Mouse (Mus musculus) MEL (cell line): ENCODE data around the gene Suclg2. TPM values are rescaled to one million over a fixed set of nuclear protein-coding genes. Genes with fewer than 3 reads are reported as not detected.

Source experiments
- DNase-seq: peaks from one replicate; pipeline ENCODE4 v3.0.0; 2011; ENCODE audit warnings: low read depth, low spot score
- H3K27ac ChIP-seq: 2 replicates; pipeline ENCODE4 v1.5.1; 2012; ENCODE audit warnings: low read depth, mild to moderate bottlenecking, control low read depth, low read length, moderate library complexity; ENCODE audit not compliant: control insufficient read depth
- H3K27me3 ChIP-seq, 2 experiments: fragments of 150-350 bp in 1 of 2; sonication (generic) in 1 of 2; 2 replicates each; pipeline ENCODE4 v1.6.1; 2012; ENCODE audit warnings: low read length in 2 of 2, mild to moderate bottlenecking in 2 of 2, improper control_type of control experiment in 1 of 2, moderate library complexity in 1 of 2; ENCODE audit not compliant: insufficient read depth in 2 of 2, control insufficient read depth in 1 of 2
- H3K36me3 ChIP-seq, 2 experiments: 2 replicates each; pipeline ENCODE4 v1.6.1; 2012 to 2014; ENCODE audit warnings: low read length in 2 of 2, improper control_type of control experiment in 1 of 2, inconsistent platforms in 1 of 2, mild to moderate bottlenecking in 1 of 2; ENCODE audit not compliant: insufficient read depth in 2 of 2, control insufficient read depth in 1 of 2
- H3K4me1 ChIP-seq, 2 experiments: fragments of 150-350 bp in 1 of 2; sonication (generic) in 1 of 2; 2 replicates each; pipeline ENCODE4 v1.6.1; 2012; ENCODE audit warnings: low read length in 2 of 2, improper control_type of control experiment in 1 of 2, mild to moderate bottlenecking in 1 of 2; ENCODE audit not compliant: insufficient read depth in 2 of 2, control insufficient read depth in 1 of 2
- H3K4me3 ChIP-seq, 2 experiments: fragments of 150-350 bp in 1 of 2; sonication (generic) in 1 of 2; 2 replicates each; pipeline ENCODE4 v1.5.1; 2012; ENCODE audit warnings: low read depth in 2 of 2, low read length in 2 of 2, mild to moderate bottlenecking in 2 of 2, moderate library complexity in 2 of 2, control low read depth in 1 of 2, improper control_type of control experiment in 1 of 2; ENCODE audit not compliant: control insufficient read depth in 1 of 2, insufficient read depth in 1 of 2
- H3K79me2 ChIP-seq: 2 replicates; pipeline ENCODE4 v1.6.1; 2012; ENCODE audit warnings: mild to moderate bottlenecking, low read length, moderate library complexity; ENCODE audit not compliant: control insufficient read depth, poor library complexity, insufficient read depth
- H3K9ac ChIP-seq: 2 replicates; pipeline ENCODE4 v1.6.1; 2012; ENCODE audit warnings: low read depth, mild to moderate bottlenecking, control low read depth, low read length, moderate library complexity; ENCODE audit not compliant: control insufficient read depth, poor library complexity, severe bottlenecking
- H3K9me3 ChIP-seq: fragments of 150-350 bp; sonication (generic); replicated peaks from 2 replicates; pipeline ENCODE4 v1.6.1; 2012; ENCODE audit warnings: mild to moderate bottlenecking, low read length, improper control_type of control experiment, moderate library complexity; ENCODE audit not compliant: insufficient read depth
- EP300 ChIP-seq, 2 experiments: IDR thresholded peaks; 2 replicates each; pipeline ENCODE4 v1.6.1; 2011; ENCODE audit warnings: improper control_type of control experiment in 2 of 2, low read length in 2 of 2, low read depth in 1 of 2, mild to moderate bottlenecking in 1 of 2
- GABPA ChIP-seq: IDR thresholded peaks from 2 replicates; pipeline ENCODE4 v1.6.1; 2012; ENCODE audit warnings: low read depth, mild to moderate bottlenecking, inconsistent platforms, low read length, improper control_type of control experiment, moderate library complexity
- GATA1 ChIP-seq: IDR thresholded peaks from 2 replicates; pipeline ENCODE4 v1.6.1; 2011; ENCODE audit warnings: low read depth, low read length, improper control_type of control experiment
- KAT2A ChIP-seq: conservative IDR thresholded peaks from 2 replicates; pipeline ENCODE4 v1.6.1; 2012; ENCODE audit warnings: low read depth, low read length, improper control_type of control experiment, inconsistent platforms
- MAZ ChIP-seq: IDR thresholded peaks from 2 replicates; pipeline ENCODE4 v1.6.1; 2012; ENCODE audit warnings: low read depth, mild to moderate bottlenecking, inconsistent platforms, low read length, improper control_type of control experiment
- MEF2A ChIP-seq: IDR thresholded peaks from 2 replicates; pipeline ENCODE4 v1.6.1; 2014; ENCODE audit warnings: low read depth, mild to moderate bottlenecking, inconsistent platforms, low read length, improper control_type of control experiment; ENCODE audit not compliant: poor library complexity, insufficient replicate concordance, severe bottlenecking; ENCODE audit errors: extremely low read depth
- MXI1 ChIP-seq: IDR thresholded peaks from 2 replicates; pipeline ENCODE4 v1.6.1; 2011; ENCODE audit warnings: mild to moderate bottlenecking, low read depth, low read length, improper control_type of control experiment
- MYB ChIP-seq: IDR thresholded peaks from 2 replicates; pipeline ENCODE4 v1.6.1; 2011; ENCODE audit warnings: mild to moderate bottlenecking, low read depth, low read length, improper control_type of control experiment
- NRF1 ChIP-seq: IDR thresholded peaks from 2 replicates; pipeline ENCODE4 v1.6.1; 2014; ENCODE audit warnings: low read depth, mild to moderate bottlenecking, inconsistent platforms, low read length, improper control_type of control experiment, moderate library complexity; ENCODE audit not compliant: poor library complexity, insufficient read depth, severe bottlenecking
- POLR2A ChIP-seq, 2 experiments: IDR thresholded peaks; 2 replicates each; pipeline ENCODE4 v1.6.1; 2011 to 2012; ENCODE audit warnings: low read length in 2 of 2, mild to moderate bottlenecking in 2 of 2, control low read depth in 1 of 2, improper control_type of control experiment in 1 of 2, low read depth in 1 of 2, moderate library complexity in 1 of 2; ENCODE audit not compliant: control insufficient read depth in 1 of 2, insufficient read depth in 1 of 2, poor library complexity in 1 of 2
- POLR2AphosphoS5 ChIP-seq: IDR thresholded peaks from 2 replicates; pipeline ENCODE4 v1.6.1; 2012; ENCODE audit warnings: low read depth, borderline replicate concordance, mild to moderate bottlenecking, inconsistent platforms, low read length, moderate library complexity, mixed read lengths
- RAD21 ChIP-seq: IDR thresholded peaks from 2 replicates; pipeline ENCODE4 v1.6.1; 2011; ENCODE audit warnings: mild to moderate bottlenecking, low read depth, low read length, improper control_type of control experiment
- SMC3 ChIP-seq: IDR thresholded peaks from 2 replicates; pipeline ENCODE4 v1.6.1; 2011; ENCODE audit warnings: low read depth, low read length, improper control_type of control experiment
- TCF12 ChIP-seq: IDR thresholded peaks from 2 replicates; pipeline ENCODE4 v1.6.1; 2014; ENCODE audit warnings: low read depth, mild to moderate bottlenecking, inconsistent platforms, low read length, improper control_type of control experiment, moderate library complexity
- USF1 ChIP-seq: IDR thresholded peaks from 2 replicates; pipeline ENCODE4 v1.6.1; 2014; ENCODE audit warnings: low read depth, mild to moderate bottlenecking, inconsistent platforms, low read length, improper control_type of control experiment, moderate library complexity
- ZKSCAN1 ChIP-seq: IDR thresholded peaks from 2 replicates; pipeline ENCODE4 v1.6.1; 2012; ENCODE audit warnings: low read depth, mild to moderate bottlenecking, inconsistent platforms, low read length, improper control_type of control experiment, moderate library complexity
- ZNF384 ChIP-seq: IDR thresholded peaks from 2 replicates; pipeline ENCODE4 v1.6.1; 2012; ENCODE audit warnings: low read depth, mild to moderate bottlenecking, inconsistent platforms, low read length, improper control_type of control experiment
- polyA plus RNA-seq, 2 experiments: library from polyadenylated mRNA; stranded (reverse) in 1 of 2; unstranded in 1 of 2; fragments of >175 nt in 1 of 2; fragments of >200 nt in 1 of 2; gene quantifications; 2 replicates each; pipeline versions ENCODE4 v1.2.1 to v1.2.4; 2012; ENCODE audit warnings: low replicate concordance in 2 of 2, low read depth in 1 of 2; ENCODE audit not compliant: insufficient read length in 2 of 2, insufficient read depth in 1 of 2, missing spikeins in 1 of 2
- total RNA-seq: library from RNA; depleted of rRNA; stranded (reverse); fragments of 300-350 nt; gene quantifications from 2 replicates; pipeline ENCODE4 v1.2.3, GENCODE M21; 2012

Suclg2 gene
- total and polyA plus RNA-seq, 3 experiments, result 40.0 to 46.5 TPM; not detected in 1

DNA sequence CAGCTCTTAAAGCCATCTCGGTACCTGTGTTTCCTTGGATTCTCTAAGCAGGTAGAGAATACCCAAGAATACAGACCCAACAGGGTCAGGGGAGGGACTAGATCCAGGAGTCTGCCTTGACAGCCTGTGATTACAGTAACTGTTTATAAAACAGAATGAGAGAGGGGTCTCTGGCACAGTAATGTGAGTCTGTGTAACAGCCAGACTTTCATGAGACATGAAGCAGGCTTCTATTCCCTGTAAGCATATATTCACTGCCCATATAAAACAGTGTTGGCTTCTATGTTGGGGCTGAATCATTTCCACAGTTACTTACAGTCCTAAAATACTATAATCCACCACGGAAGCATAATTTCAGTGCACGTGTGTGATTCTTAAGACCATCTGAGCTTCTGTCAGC lies 19.3 kb downstream of the Suclg2 start:
- Histone ChIP-seq H3K9ac (no peak overlapping the region), H3K9me3 (no peaks in the 10 kb centered on the region), H3K4me3 (no peak overlapping the region), H3K79me2 (peaks cover 3% of the 10 kb centered on the region), H3K27me3 (no peaks in the 10 kb centered on the region), H3K36me3 (no peaks in the 10 kb centered on the region; a peak in 2 of 4 replicates), H3K4me1 (no peaks in the 10 kb centered on the region), H3K27ac (no peak overlapping the region)
- DNase-seq, result no peak
- TF ChIP-seq MXI1 (no peak), EP300 (IDR thresholded peaks at IDR 0.05; ENCODE audit: low read depth in 1 of 2, low read length in 2 of 2) (no peak), KAT2A (no peak), NRF1 (no peak), SMC3 (no peak), ZNF384 (no peak), POLR2A (IDR thresholded peaks at IDR 0.05; ENCODE audit: control insufficient read depth in 1 of 2, insufficient read depth in 1 of 2, low read depth in 1 of 2, low read length in 2 of 2, poor library complexity in 1 of 2) (no peak), MAZ (no peak), RAD21 (no peak), GABPA (no peak), USF1 (no peak), TCF12 (no peak), POLR2AphosphoS5 (no peak), ZKSCAN1 (no peak), MYB (no peak), MEF2A (no peak)

DNA sequence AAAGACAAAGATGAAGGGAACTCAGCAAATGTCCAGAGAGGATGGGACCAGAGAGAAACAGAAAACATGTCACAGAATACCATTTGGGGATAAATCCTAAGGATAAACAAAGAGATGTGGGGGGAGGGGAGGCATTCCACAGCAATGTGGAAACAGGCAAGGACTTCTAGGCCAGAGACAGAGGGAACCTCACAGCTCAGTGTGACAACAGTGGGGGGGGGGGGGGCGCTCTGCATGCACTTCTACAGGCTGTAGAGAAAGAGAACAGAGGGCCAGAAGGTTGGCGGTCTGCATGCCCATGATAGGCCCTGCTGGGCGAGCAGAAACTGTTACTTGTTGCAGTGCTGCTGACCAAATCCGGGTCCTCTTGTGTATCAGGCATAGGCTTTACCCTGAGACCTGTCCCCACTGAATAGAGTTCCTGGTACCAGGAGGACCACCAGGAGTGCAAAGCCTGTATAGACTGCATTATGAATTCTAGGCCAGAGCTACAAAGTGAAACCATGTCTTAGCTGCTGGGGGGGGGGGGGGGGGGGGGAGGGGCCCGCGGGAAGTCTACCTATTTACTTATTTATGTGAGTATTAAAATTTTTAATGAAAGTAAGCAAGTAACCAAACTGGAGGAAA lies 20.0 kb downstream of the Suclg2 start:
- Histone ChIP-seq H3K4me3 (no peak overlapping the region), H3K9ac (no peak overlapping the region), H3K36me3 (no peaks in the 10 kb centered on the region; a peak in 2 of 4 replicates), H3K9me3 (no peaks in the 10 kb centered on the region), H3K27ac (no peak overlapping the region), H3K27me3 (no peaks in the 10 kb centered on the region), H3K79me2 (peaks cover 3% of the 10 kb centered on the region), H3K4me1 (no peaks in the 10 kb centered on the region)
- no peak for DNase-seq
- TF ChIP-seq GATA1 (no peak), MYB (no peak), POLR2A (IDR thresholded peaks at IDR 0.05; ENCODE audit: control insufficient read depth in 1 of 2, insufficient read depth in 1 of 2, low read depth in 1 of 2, low read length in 2 of 2, poor library complexity in 1 of 2) (no peak)
